Mouse (Mus musculus) adrenal gland, adult 8-10 months (tissue): ENCODE measurements at regions not wholly inside any gene's neighbourhood (a gene's known extent, or its start where the extent isn't known, plus 50 kb on each side); places are given as distances from the start of the nearest gene placed in this dataset.
"Not testable (repeated sequence)": the region's sequence is repeated elsewhere in the genome, so short reads cannot be mapped to it uniquely, and the experiment has no call there.

Experiments
- DNase-seq: peaks from one replicate; pipeline ENCODE4 v3.0.0; 2022

GRCm38 (mm10) chr13:74563483-74564330 is 69.9 kb upstream of the Zfp825 start:
- DNase-seq: peak; percentile 82

- DNase-seq: not testable (repeated sequence)
These were observed 70.5 kb upstream of the Zfp825 start for GRCm38 (mm10) chr13:74564331-74564727.

GRCm38 (mm10) chr13:74569967-74570366 is 69.4 kb upstream of the Erap1 start:
- not testable (repeated sequence) for DNase-seq
